Mouse (Mus musculus): ENCODE results near the gene Esr1.
"Not testable (repeated sequence)": the region's sequence is repeated elsewhere in the genome, so short reads cannot be mapped to it uniquely, and the experiment has no call there.

- TF ChIP-seq CTCF (IDR thresholded peaks at IDR 0.05; ENCODE audit: extremely low read depth, insufficient read length, insufficient replicate concordance, low read depth, low read length); POLR2A (IDR thresholded peaks at IDR 0.05; ENCODE audit: low read depth, low read length): not testable (repeated sequence)
Measured at GRCm38 (mm10) chr10:4601612-4602011, 9.8 kb upstream of the Esr1 start.

Data from small intestine, adult 2 months (tissue).